Mouse (Mus musculus) B cell, adult 62 days (primary cell): ENCODE data around the gene Kidins220. TPM values are rescaled to one million over a fixed set of nuclear protein-coding genes. Genes with fewer than 3 reads are reported as not detected.

Experiments
- total RNA-seq: library from RNA; stranded (reverse); gene quantifications from 4 replicates; pipeline ENCODE4 v1.2.4, GENCODE M21; 2023

Kidins220 gene
- total RNA-seq, result 76.7 to 90.0 TPM (median 81.2 TPM) in 4 replicates

DNA sequence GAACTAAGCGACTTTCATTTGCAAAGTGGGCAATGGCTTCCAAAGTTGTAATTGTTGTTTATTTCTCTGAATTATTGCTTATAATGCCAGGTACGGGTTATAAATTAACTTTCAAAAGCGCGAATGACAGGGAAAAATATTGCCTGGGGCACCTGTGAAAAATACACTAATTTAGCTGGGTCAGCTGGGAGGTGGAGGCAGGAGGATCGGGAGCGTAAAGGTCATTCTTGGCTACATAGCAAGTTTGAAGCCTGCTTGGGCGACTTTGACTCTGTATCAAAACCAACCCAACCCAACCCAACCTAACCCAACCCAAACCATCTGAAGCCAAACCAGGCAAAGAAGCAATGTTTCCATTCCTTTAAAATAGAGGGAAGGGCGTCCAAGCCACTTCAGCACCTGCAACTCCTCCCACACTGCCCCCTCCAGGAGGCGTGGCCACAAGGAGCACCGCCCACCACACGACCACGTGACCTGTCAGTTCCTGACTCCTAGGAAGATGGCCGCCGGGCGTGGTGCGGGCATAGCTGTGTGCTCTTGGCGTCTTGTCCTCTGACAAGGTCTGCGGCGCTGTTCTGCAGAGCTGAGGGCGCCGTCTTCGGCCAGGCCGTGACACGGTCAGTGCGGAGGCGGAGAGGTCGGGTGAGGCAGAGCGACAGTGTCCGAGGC, at the start of gene Kidins220:
Kidins220 (plus strand) TSS at position 480 of the 669 bp plus-strand sequence.

DNA sequence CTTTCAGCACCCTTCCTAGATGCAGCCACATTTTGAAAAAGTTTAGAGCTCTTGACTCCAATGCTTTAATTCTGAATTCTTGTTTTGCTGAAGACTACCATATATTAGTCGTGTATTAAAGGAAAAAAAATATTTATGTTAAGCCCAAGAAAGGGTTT, 122.2 kb downstream of the Kidins220 start, which contains the start of gene Id2:
Id2 (minus strand) TSS at position 89 of the 158 bp plus-strand sequence.

Other genes with a start within 250 kb of the Kidins220 start
- not detected in 4 replicates for gene Mboat2, start 144.0 kb upstream of the Kidins220 start, total RNA-seq
- 10.4 to 12.7 TPM (median 11.7 TPM) in 4 replicates for gene Id2, start 122.2 kb downstream of the Kidins220 start, total RNA-seq